In the genomic region with DNA sequence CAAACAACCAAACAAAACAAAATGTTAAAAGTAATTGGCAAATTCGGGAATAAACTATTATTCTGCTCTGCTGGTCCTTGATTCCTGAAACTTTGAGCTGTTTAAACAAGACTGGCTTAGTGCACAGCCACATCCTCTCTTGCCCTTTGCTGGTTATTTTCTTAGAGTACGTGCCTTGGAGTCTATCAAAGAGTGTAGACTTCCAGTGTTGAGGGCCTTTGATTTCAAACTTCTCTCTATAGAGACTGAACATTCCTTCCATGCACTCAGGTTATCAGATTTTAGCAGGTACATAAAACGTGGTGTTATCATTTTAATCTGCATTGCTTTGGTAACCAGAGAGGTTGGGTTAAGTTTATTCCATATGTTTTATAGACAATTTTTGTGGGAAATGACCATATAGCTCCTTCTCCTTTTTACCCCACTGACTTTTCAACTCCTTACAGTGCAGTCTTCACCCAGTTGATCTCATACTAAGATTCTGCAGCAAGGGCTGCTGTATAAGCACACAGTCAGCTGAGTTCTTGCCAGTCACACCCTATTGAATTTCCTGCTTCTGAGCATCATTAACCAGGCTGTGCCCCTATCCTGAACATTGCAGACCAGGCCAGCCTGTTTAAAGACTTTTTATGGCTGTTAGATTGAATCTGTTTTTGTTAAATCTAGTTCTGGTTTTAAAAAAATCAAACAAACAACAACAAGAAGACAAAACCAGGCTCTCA, we compare ENCODE assay signal across 25 mouse cellular contexts. TPM values are rescaled to one million over a fixed set of nuclear protein-coding genes. Genes with fewer than 3 reads are reported as not detected.
A peak's percentile ranks its signal among the peaks of the same experiment; 100 is the strongest.
DNase-seq lines count a peak whose midpoint lies in the region; ATAC-seq and TF ChIP-seq lines count a peak whose summit lies in the region.
"Had no signal": no experiment of that assay in that cellular context is flagged by ENCODE, and none has a peak within 500 bp of the region (broad histone marks: within the 10 kb centered on the region; RNA-seq: fewer than 3 reads in every experiment).

No protein-coding gene starts in this region.

- TF ChIP-seq CTCF in kidney, postnatal 0 days (IDR thresholded peaks at IDR 0.05; ENCODE audit: low read depth), result no peak

- WGBS in heart, embryonic 12.5 days, result 50% methylated on average over 3 of the region's 3 CpGs
- 45% methylated on average over 3 of the region's 3 CpGs for WGBS in kidney, embryonic 16.5 days
- 35% methylated on average over 3 of the region's 3 CpGs for WGBS in kidney, postnatal 0 days

- no peaks in the 10 kb centered on the region for H3K9me3 ChIP-seq in heart, embryonic 12.5 days (replicated peaks)
- no peaks in the 10 kb centered on the region for H3K9me3 ChIP-seq in kidney, embryonic 16.5 days (ENCODE audit: low read length)
- no peaks in the 10 kb centered on the region for H3K9me3 ChIP-seq in kidney, postnatal 0 days (replicated peaks; ENCODE audit: low read length)
- H3K9me3 ChIP-seq: forebrain, embryonic 10.5 days; forebrain, embryonic 13.5 days; heart, embryonic 15.5 days; hindbrain, embryonic 10.5 days; hindbrain, embryonic 13.5 days had no signal

- DNase-seq in heart, adult 11 months, result peak; percentile 8
- DNase-seq in kidney, adult 9 months, result peak; percentile 16
- DNase-seq in kidney, adult 18-20 months, result no peak
- no peak for DNase-seq in kidney, postnatal 14 days
- DNase-seq in kidney, postnatal 0 days (ENCODE audit: low spot score), result peak; percentile 67
- DNase-seq: adrenal gland, adult 8-10 months; adrenal gland, postnatal 25 days; cerebellum, adult 11-12 months; cerebellum, adult 8-10 months; cerebellum, postnatal 10 days; cerebellum, postnatal 36 days; gastrocnemius, postnatal 10 days; gastrocnemius, postnatal 36 days; heart, postnatal 10 days; heart, postnatal 36 days had no signal

- no peak overlapping the region for H3K27ac ChIP-seq in heart, embryonic 12.5 days (ENCODE audit: poor library complexity, severe bottlenecking)
- H3K27ac ChIP-seq in kidney, embryonic 16.5 days (ENCODE audit: low read length), result peak overlapping the region; percentile 55
- no peak overlapping the region; the same call in 1 of the 2 replicates for H3K27ac ChIP-seq in kidney, postnatal 0 days
- H3K27ac ChIP-seq: forebrain, embryonic 10.5 days; forebrain, embryonic 13.5 days; heart, embryonic 15.5 days; hindbrain, embryonic 10.5 days; hindbrain, embryonic 13.5 days had no signal

- no peak overlapping the region for H3K9ac ChIP-seq in heart, embryonic 12.5 days
- H3K9ac ChIP-seq in kidney, embryonic 16.5 days (replicated peaks; ENCODE audit: low read length), result no peak overlapping the region
- no peak overlapping the region for H3K9ac ChIP-seq in kidney, postnatal 0 days (ENCODE audit: low read depth, low read length)
- H3K9ac ChIP-seq: forebrain, embryonic 13.5 days; heart, embryonic 15.5 days; hindbrain, embryonic 13.5 days had no signal

- H3K4me2 ChIP-seq in heart, embryonic 12.5 days, result no peak overlapping the region
- no peak overlapping the region for H3K4me2 ChIP-seq in kidney, embryonic 16.5 days (replicated peaks; ENCODE audit: low read depth, low read length)
- no peak overlapping the region for H3K4me2 ChIP-seq in kidney, postnatal 0 days (ENCODE audit: low read length)
- H3K4me2 ChIP-seq: forebrain, embryonic 13.5 days; heart, embryonic 11.5 days; heart, embryonic 15.5 days; hindbrain, embryonic 13.5 days had no signal

- H3K36me3 ChIP-seq in heart, embryonic 12.5 days, result no peaks in the 10 kb centered on the region
- H3K36me3 ChIP-seq in kidney, embryonic 16.5 days (ENCODE audit: insufficient read depth, low read length), result no peaks in the 10 kb centered on the region
- H3K36me3 ChIP-seq in kidney, postnatal 0 days (ENCODE audit: insufficient read depth, low read length), result no peaks in the 10 kb centered on the region
- H3K36me3 ChIP-seq: forebrain, embryonic 10.5 days; heart, embryonic 15.5 days; hindbrain, embryonic 10.5 days; hindbrain, embryonic 13.5 days had no signal

- no peaks in the 10 kb centered on the region for H3K27me3 ChIP-seq in heart, embryonic 12.5 days (replicated peaks)
- no peaks in the 10 kb centered on the region for H3K27me3 ChIP-seq in kidney, embryonic 16.5 days (ENCODE audit: insufficient read depth, low read length)
- H3K27me3 ChIP-seq in kidney, postnatal 0 days (ENCODE audit: insufficient read depth, low read length), result no peaks in the 10 kb centered on the region
- H3K27me3 ChIP-seq: forebrain, embryonic 13.5 days; heart, embryonic 15.5 days; hindbrain, embryonic 13.5 days had no signal

- H3K4me1 ChIP-seq in heart, embryonic 12.5 days (replicated peaks), result no peaks in the 10 kb centered on the region
- H3K4me1 ChIP-seq in kidney, embryonic 16.5 days (ENCODE audit: insufficient read depth, low read length), result peaks cover 5% of the 10 kb centered on the region; the same call in 1 of the 2 replicates
- no peaks in the 10 kb centered on the region for H3K4me1 ChIP-seq in kidney, postnatal 0 days (replicated peaks; ENCODE audit: insufficient read depth, low read length)
- H3K4me1 ChIP-seq: forebrain, embryonic 10.5 days; forebrain, embryonic 13.5 days; heart, embryonic 15.5 days; hindbrain, embryonic 10.5 days; hindbrain, embryonic 13.5 days had no signal

- no peak overlapping the region for H3K4me3 ChIP-seq in heart, embryonic 12.5 days
- H3K4me3 ChIP-seq in kidney, embryonic 16.5 days (ENCODE audit: low read length), result no peak overlapping the region
- no peak overlapping the region for H3K4me3 ChIP-seq in kidney, postnatal 0 days (replicated peaks; ENCODE audit: low read depth, low read length)
- H3K4me3 ChIP-seq: forebrain, embryonic 10.5 days; forebrain, embryonic 13.5 days; heart, embryonic 15.5 days; hindbrain, embryonic 10.5 days; hindbrain, embryonic 13.5 days had no signal

- no peak for ATAC-seq in heart, embryonic 12.5 days (ENCODE audit: insufficient number of reproducible peaks, low FRiP score)
- peak; percentile 96 for ATAC-seq in kidney, embryonic 16.5 days (ENCODE audit: low FRiP score, low TSS enrichment)
- peak; percentile 73; the same call in 1 of the 2 replicates for ATAC-seq in kidney, postnatal 0 days (replicated peaks; ENCODE audit: low FRiP score, low read depth)
- ATAC-seq: activated CD4-positive, CD25-positive, alpha-beta regulatory T cell, adult 4 months; forebrain, embryonic 13.5 days; forebrain, embryonic 16.5 days had no signal

RNA-seq across cellular contexts. Expression of a gene that starts 48.1 kb away (rescaled TPM):
- polyA plus RNA-seq in heart, embryonic 12.5 days (2016; fragmentation: Nextera tagmentation; extraction: Ambion mirVana), result not detected in 2 replicates
- polyA plus RNA-seq in kidney, embryonic 16.5 days (2015; fragmentation: Nextera tagmentation; extraction: Ambion mirVana), result 38.7 and 40.7 TPM in 2 replicates
- 59.7 and 64.2 TPM in 2 replicates for polyA plus RNA-seq in kidney, postnatal 0 days (2015; fragmentation: Nextera tagmentation; extraction: Ambion mirVana)
- polyA plus RNA-seq: activated CD4-positive, CD25-positive, alpha-beta regulatory T cell, adult 4 months; forebrain, embryonic 13.5 days; forebrain, embryonic 16.5 days; hindbrain, embryonic 13.5 days had no signal

Comparison
In these comparisons a context has a peak if more than half of its experiments do, and no peak if none do; other contexts are left out.
1. DNase-seq: peak in heart, adult 11 months (single experiment), kidney, adult 9 months (single experiment) and kidney, postnatal 0 days (single experiment); none in kidney, adult 18-20 months (single experiment) and kidney, postnatal 14 days (single experiment).
2. RNA of a gene that starts 48.1 kb away (polyA plus RNA-seq): 59.7 to 64.2 TPM in kidney, postnatal 0 days and 38.7 to 40.7 TPM in kidney, embryonic 16.5 days; not detected in heart, embryonic 12.5 days; every median in the first group is over 10 times any median in the second.